Mouse (Mus musculus): Measurements from ENCODE around the gene Uqcr10. TPM values are rescaled to one million over a fixed set of nuclear protein-coding genes. Genes with fewer than 3 reads are reported as not detected.
"Not testable (repeated sequence)": the region's sequence is repeated elsewhere in the genome, so short reads cannot be mapped to it uniquely, and the experiment has no call there.

Uqcr10 gene
- total and polyA plus RNA-seq, 2 experiments from 2014 or later = 171 to 797 TPM

- H3K36me3 ChIP-seq (ENCODE audit: insufficient read depth) = peaks cover under 1% of the 10 kb centered on the region; the same call in 1 of the 2 replicates
- H3K4me1 ChIP-seq (ENCODE audit: insufficient read depth) = no peaks in the 10 kb centered on the region
- no peak for TF ChIP-seq CTCF (IDR thresholded peaks at IDR 0.05; ENCODE audit: low read depth)
- no peak overlapping the region for H3K4me3 ChIP-seq (ENCODE audit: low read depth, low read length)
- DNase-seq (no peak), ATAC-seq (no peak)
- WGBS = 83% methylated on average over 5 of the region's 5 CpGs
- H3K9me3 ChIP-seq (ENCODE audit: low read length) = no peaks in the 10 kb centered on the region
- H3K27ac ChIP-seq (ENCODE audit: low read depth, low read length) = no peak overlapping the region
- no peak overlapping the region for H3K9ac ChIP-seq
- H3K4me2 ChIP-seq (ENCODE audit: low read depth) = no peak overlapping the region
- no peaks in the 10 kb centered on the region for H3K27me3 ChIP-seq (ENCODE audit: insufficient read depth, low read length)
Measured at GRCm38 (mm10) chr11:4718548-4718947, 14.4 kb upstream of the Uqcr10 start.

DNA sequence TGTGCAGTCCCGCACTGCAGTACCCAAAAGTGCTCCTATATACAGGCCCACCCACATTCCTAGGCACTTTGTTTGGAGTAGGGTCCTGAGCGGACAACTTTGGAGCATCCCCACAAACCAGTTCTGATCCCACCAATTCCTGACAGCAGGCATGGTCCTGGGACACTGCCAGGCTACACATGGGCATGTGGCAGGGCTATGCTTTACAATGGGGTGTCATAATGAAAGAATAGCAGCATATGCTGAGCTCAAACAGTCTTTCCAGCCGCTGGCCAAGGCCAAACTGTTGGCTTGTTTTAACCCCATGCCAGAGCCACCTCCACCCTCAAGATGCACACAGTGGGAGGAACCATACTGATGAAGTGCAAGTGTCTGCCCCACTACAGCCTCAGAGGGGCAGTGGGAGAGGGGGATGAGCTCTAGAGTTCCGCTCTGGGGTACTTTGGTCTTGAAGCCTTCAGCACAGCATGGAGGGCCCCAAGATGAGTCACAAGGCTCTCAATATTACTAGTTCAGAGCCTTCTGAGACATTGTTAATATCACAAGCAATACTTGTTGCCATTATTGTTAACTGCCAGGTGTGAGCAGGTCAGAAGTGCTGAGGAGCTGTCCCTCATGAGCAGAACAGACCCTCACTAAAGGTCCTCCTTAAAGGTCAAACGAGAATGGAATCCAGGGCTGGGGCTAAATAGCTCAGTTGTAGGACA is 12.5 kb upstream of the Uqcr10 start:
- no peak overlapping the region for H3K27ac ChIP-seq (ENCODE audit: low read depth, low read length)
- H3K9me3 ChIP-seq (ENCODE audit: low read length) = no peaks in the 10 kb centered on the region
- ATAC-seq (no peak), DNase-seq (no peak)
- no peaks in the 10 kb centered on the region for H3K4me1 ChIP-seq (ENCODE audit: insufficient read depth)
- no peak overlapping the region for H3K4me2 ChIP-seq (ENCODE audit: low read depth)
- no peak for TF ChIP-seq CTCF (IDR thresholded peaks at IDR 0.05; ENCODE audit: low read depth)
- no peak overlapping the region for H3K9ac ChIP-seq
- 72% methylated on average over 5 of the region's 5 CpGs for WGBS
- H3K4me3 ChIP-seq (ENCODE audit: low read depth, low read length) = no peak overlapping the region
- H3K27me3 ChIP-seq (ENCODE audit: insufficient read depth, low read length) = no peaks in the 10 kb centered on the region
- no peaks in the 10 kb centered on the region for H3K36me3 ChIP-seq (ENCODE audit: insufficient read depth)

GRCm38 (mm10) chr11:4715596-4715995 is 11.5 kb upstream of the Uqcr10 start:
- Histone ChIP-seq H3K4me3 (ENCODE audit: low read depth, low read length) (no peak overlapping the region), H3K27ac (ENCODE audit: low read depth, low read length) (no peak overlapping the region), H3K36me3 (ENCODE audit: insufficient read depth) (no peaks in the 10 kb centered on the region), H3K4me2 (ENCODE audit: low read depth) (no peak overlapping the region), H3K9me3 (ENCODE audit: low read length) (no peaks in the 10 kb centered on the region), H3K4me1 (ENCODE audit: insufficient read depth) (no peaks in the 10 kb centered on the region), H3K9ac (no peak overlapping the region), H3K27me3 (ENCODE audit: insufficient read depth, low read length) (no peaks in the 10 kb centered on the region)
- ATAC-seq = no peak
- no peak for DNase-seq
- WGBS = 94% methylated on average over 4 of the region's 4 CpGs
- no peak for TF ChIP-seq CTCF (IDR thresholded peaks at IDR 0.05; ENCODE audit: low read depth)

GRCm38 (mm10) chr11:4714727-4715126 is 10.6 kb upstream of the Uqcr10 start:
- Histone ChIP-seq H3K36me3 (ENCODE audit: insufficient read depth) (no peaks in the 10 kb centered on the region), H3K27ac (ENCODE audit: low read depth, low read length) (no peak overlapping the region), H3K27me3 (ENCODE audit: insufficient read depth, low read length) (no peaks in the 10 kb centered on the region), H3K9me3 (ENCODE audit: low read length) (no peaks in the 10 kb centered on the region), H3K9ac (no peak overlapping the region), H3K4me2 (ENCODE audit: low read depth) (no peak overlapping the region), H3K4me3 (ENCODE audit: low read depth, low read length) (no peak overlapping the region), H3K4me1 (ENCODE audit: insufficient read depth) (no peaks in the 10 kb centered on the region)
- WGBS = 89% methylated on average over 4 of the region's 4 CpGs
- no peak for TF ChIP-seq CTCF (IDR thresholded peaks at IDR 0.05; ENCODE audit: low read depth)
- no peak for DNase-seq
- ATAC-seq = no peak

GRCm38 (mm10) chr11:4712822-4713221 is 8.7 kb upstream of the Uqcr10 start:
- H3K27ac ChIP-seq (ENCODE audit: low read depth, low read length) = no peak overlapping the region
- no peaks in the 10 kb centered on the region for H3K36me3 ChIP-seq (ENCODE audit: insufficient read depth)
- no peaks in the 10 kb centered on the region for H3K27me3 ChIP-seq (ENCODE audit: insufficient read depth, low read length)
- DNase-seq = no peak
- no peak for ATAC-seq
- H3K9me3 ChIP-seq (ENCODE audit: low read length) = no peaks in the 10 kb centered on the region
- TF ChIP-seq CTCF (IDR thresholded peaks at IDR 0.05; ENCODE audit: low read depth) = no peak
- no peak overlapping the region for H3K9ac ChIP-seq
- no peaks in the 10 kb centered on the region for H3K4me1 ChIP-seq (ENCODE audit: insufficient read depth)
- no peak overlapping the region for H3K4me2 ChIP-seq (ENCODE audit: low read depth)
- H3K4me3 ChIP-seq (ENCODE audit: low read depth, low read length) = no peak overlapping the region

- not testable (repeated sequence) for H3K9me3 ChIP-seq (ENCODE audit: low read length); H3K9ac ChIP-seq; H3K36me3 ChIP-seq (ENCODE audit: insufficient read depth); H3K4me1 ChIP-seq (ENCODE audit: insufficient read depth); ATAC-seq; DNase-seq; H3K27ac ChIP-seq (ENCODE audit: low read depth, low read length); H3K4me3 ChIP-seq (ENCODE audit: low read depth, low read length); H3K4me2 ChIP-seq (ENCODE audit: low read depth); H3K27me3 ChIP-seq (ENCODE audit: insufficient read depth, low read length)
- 91% methylated on average over 4 of the region's 4 CpGs for WGBS
Measured at GRCm38 (mm10) chr11:4710188-4710587, 6.0 kb upstream of the Uqcr10 start.

GRCm38 (mm10) chr11:4705178-4705577 is 1.0 kb upstream of the Uqcr10 start:
- Histone ChIP-seq H3K4me3 (ENCODE audit: low read depth, low read length) (peak overlapping the region; percentile 79), H3K9me3 (ENCODE audit: low read length) (no peaks in the 10 kb centered on the region), H3K4me2 (ENCODE audit: low read depth) (peak overlapping the region; percentile 85), H3K4me1 (ENCODE audit: insufficient read depth) (peaks cover 8% of the 10 kb centered on the region), H3K27me3 (ENCODE audit: insufficient read depth, low read length) (no peaks in the 10 kb centered on the region), H3K9ac (peak overlapping the region; percentile 52), H3K27ac (ENCODE audit: low read depth, low read length) (no peak overlapping the region), H3K36me3 (ENCODE audit: insufficient read depth) (peaks cover 12% of the 10 kb centered on the region)
- DNase-seq = no peak
- no peak for ATAC-seq
- TF ChIP-seq CTCF (IDR thresholded peaks at IDR 0.05; ENCODE audit: low read depth) = no peak
- WGBS = 8% methylated on average over 4 of the region's 4 CpGs

Measured in forebrain, postnatal 0 days (tissue).